Mouse (Mus musculus): Measurements from ENCODE around the gene Snx29.

Snx29 gene

GRCm38 (mm10) chr16:11599523-11599922, 276.8 kb downstream of the Snx29 start:
- DNase-seq (ENCODE audit: low spot score): no peak

GRCm38 (mm10) chr16:11601336-11602082, 278.8 kb downstream of the Snx29 start:
- DNase-seq (ENCODE audit: low spot score): no peak

- peak; percentile 35 for DNase-seq (ENCODE audit: low spot score)
Measured at GRCm38 (mm10) chr16:11603667-11604422, 281.1 kb downstream of the Snx29 start.

GRCm38 (mm10) chr16:11612526-11613126, 289.9 kb downstream of the Snx29 start:
- DNase-seq (ENCODE audit: low spot score): no peak

DNA sequence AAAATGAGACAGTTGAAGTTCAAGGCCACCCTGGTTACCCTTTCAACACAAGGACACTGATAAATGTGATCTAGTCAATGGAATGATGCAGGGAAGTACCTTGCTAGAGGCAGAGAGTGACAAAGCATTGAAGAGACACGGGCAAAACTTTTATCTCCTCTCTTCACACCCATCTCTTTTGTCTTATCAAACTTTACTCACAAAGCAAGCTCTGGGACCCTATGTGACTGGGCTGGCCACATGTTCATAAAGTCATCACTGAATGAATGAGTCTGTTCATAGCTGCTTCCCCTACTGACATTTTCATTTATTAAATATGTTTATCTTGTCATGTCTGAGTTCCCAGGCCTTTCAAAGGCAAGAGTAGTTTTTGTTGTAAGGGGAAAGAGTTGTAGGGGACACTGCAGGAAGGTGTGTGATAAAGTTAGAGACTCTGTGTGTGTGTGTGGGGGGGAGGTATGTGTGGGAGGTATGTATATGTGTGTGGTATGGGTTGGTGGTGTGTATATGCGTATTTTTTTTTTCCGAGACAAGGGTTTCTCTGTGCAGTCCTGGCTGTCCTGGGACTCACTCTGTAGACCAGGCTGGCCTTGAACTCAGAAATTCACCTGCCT, 291.8 kb downstream of the Snx29 start:
- no peak for DNase-seq (ENCODE audit: low spot score)

DNA sequence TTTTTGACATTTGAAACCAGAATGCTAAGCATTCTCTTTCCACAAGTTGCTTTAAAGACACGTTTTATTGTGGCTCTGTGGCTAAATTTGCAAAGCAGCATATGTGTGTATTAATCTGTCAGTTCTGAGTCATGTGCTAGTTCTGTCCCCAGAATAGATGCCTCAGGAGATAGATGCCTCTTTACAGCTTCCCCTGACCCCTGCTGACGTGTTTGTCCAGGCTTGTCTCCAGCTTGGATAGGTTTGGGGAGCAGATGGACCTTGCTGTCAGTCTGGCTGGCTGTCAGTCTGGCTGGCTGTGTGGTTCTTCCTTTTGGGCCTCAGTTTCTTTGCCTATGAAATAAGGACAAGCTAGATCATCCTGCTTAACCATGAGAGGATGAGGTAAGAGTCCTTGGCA, 292.9 kb downstream of the Snx29 start:
- DNase-seq (ENCODE audit: low spot score): no peak

GRCm38 (mm10) chr16:11619951-11620350, 297.2 kb downstream of the Snx29 start:
- no peak for DNase-seq (ENCODE audit: low spot score)

GRCm38 (mm10) chr16:11621042-11621441, 298.3 kb downstream of the Snx29 start:
- no peak for DNase-seq (ENCODE audit: low spot score)

DNA sequence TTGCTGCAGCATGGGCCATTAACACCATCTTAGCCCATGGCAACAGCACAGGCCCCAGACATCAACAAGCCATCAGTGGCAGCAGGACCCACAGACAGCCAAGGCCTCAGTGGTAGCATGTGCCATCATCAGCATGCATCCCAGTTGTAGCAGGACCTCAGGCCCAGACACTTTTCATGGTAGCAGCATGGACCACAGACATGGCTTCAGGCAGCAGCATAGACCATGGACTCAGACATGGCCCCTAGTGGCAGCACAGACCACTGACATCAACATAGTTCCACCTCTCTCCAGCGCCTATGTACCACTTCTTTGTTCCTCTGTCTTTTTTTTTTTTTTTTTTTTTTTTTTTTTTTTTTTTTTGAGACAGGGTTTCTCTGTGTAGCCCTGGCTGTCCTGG, 299.0 kb downstream of the Snx29 start:
- no peak for DNase-seq (ENCODE audit: low spot score)

DNA sequence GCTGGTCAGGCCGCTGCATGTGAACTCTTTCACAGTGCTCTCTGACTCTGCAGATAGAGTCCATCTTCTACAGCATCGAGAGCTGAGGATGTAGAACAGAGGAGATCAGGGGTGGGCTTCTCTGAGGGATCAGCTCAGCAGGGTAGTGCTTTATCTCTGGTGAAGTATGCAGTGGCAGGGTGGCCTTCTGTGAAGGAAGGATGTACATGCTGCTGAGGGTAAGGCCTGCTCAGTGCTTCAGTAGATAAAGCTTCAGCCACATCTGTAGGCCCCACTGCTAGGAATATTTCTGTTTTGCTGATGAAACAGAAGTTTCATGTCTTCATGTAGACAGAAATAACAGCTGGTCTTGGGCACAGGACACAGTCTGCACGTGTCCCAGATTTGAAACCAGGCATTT, 300.3 kb downstream of the Snx29 start:
- DNase-seq (ENCODE audit: low spot score): no peak

DNA sequence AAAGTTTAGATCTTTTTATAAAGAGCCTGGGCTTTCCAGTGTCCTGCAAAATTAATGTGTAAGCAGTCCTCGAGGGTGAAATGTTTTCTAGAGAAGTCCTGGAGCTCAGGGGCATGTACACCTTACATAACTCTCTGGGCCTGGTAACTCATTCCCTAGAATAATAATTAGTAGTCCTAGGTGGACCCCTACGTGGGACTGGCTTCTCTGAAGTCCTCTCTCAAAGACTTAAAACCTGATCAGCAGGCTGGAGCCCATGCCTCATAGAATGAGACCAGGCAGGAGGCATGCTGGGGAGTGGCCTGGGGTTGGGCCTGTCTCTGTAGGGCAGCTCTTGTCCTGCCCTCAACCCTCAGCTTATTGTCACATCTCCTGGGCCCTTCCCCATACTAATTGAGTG, 301.4 kb downstream of the Snx29 start:
- no peak for DNase-seq (ENCODE audit: low spot score)

DNA sequence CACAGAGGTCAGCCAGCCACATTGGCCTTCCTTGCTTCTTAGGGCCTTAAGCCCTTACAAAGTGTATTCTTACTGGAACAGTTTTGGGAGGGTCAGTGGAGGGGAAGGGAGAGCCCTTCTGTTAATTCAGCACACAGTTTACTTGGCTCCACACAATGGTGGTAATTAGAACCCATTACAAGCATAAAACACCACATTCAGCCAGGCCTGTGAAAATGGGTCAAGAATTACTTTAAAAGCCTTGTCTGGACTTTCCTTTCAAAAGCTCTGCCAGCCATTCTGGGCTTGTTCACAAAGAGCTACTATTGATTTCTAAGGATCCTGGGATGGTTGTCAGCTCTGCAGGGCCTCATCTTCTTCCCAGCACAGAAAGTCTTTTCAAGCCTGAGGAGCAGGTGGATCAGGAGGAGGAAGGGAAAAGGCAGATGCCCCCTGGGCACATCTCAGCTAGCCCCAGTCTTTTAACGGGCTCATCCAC, 303.3 kb downstream of the Snx29 start:
- DNase-seq (ENCODE audit: low spot score): no peak

GRCm38 (mm10) chr16:11626616-11627015, 303.9 kb downstream of the Snx29 start:
- DNase-seq (ENCODE audit: low spot score): no peak

DNA sequence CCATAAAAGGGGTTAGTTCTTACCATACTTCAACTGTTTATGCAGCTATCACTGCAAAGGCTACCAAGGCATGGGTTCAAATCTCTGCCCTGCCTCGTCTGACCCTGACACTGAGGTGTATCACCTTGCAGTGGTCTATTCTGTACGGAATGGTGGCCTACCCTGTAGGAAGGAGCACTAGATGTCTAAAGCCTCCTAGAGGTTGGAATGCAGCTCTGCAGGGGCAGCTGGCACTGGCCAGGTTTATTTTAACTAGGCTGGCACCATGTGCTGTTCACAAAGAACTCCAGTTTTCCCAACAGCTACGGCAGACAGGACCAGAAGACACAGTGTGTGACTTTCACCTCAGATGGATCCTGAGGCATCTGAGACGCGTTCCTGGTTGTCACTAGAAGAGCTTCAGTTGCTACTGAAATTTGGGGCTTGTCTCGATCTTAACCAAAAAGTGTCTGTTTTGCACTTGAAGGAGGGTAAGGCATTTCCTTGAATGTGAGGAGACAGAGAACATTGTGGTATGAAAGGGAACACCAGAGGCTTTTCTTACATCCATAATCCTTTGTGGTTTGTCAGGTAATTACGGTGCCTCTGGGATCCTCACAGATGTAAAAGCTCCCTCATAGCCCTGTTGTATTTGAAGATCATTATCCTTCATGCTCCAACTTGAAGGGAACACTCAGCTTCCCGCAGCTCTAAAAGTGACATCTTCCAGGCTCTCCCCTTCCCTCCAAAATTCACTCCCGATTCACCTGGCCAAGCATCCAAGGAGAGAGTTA, 305.3 kb downstream of the Snx29 start:
- no peak for DNase-seq (ENCODE audit: low spot score)

GRCm38 (mm10) chr16:11629704-11630103, 307.0 kb downstream of the Snx29 start:
- no peak for DNase-seq (ENCODE audit: low spot score)

DNA sequence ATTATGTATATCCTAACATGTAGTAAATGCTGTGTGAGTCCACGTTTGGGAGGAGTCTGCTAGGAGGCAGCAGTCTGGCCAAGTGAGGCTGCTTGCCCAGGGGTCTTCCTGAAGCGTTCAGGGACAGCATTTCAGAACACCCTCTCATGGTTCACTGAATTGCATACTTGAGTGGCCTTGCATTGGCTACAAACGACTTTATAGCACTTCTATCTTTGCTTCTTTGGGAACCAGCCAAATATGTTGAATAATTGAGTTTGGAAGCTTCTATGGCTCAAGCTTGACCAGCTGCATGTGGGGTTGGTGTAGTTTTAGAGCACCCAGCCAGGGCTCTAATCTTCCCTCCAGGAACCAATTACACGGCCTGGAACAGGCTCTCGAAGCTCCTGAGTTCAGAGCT, 307.8 kb downstream of the Snx29 start:
- no peak for DNase-seq (ENCODE audit: low spot score)

DNA sequence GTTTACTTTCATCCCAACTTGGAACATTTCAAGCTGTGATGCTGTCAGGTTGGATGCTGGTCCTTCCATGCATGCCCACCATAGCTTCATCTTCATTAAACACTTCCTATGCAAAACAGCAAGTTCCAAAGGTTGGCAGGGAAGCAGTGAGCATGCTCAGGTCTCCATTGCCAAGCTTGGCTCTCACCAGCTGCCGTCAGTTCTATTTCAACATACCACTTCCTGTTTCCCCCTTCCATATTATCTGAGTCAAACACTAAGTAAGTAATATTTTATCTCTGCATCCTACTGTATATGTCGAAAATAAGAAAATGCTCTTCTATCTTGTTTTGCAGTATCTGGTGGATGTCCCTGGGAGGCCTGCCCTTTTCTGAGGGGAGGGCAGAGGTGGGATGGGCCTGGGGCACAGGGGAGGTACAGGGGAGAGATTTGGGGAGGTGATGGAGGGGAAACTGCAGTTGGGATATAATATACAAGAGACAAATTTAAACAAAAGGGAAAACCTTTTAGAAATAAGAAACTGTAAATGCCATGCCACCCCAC, 309.6 kb downstream of the Snx29 start:
- no peak for DNase-seq (ENCODE audit: low spot score)

DNA sequence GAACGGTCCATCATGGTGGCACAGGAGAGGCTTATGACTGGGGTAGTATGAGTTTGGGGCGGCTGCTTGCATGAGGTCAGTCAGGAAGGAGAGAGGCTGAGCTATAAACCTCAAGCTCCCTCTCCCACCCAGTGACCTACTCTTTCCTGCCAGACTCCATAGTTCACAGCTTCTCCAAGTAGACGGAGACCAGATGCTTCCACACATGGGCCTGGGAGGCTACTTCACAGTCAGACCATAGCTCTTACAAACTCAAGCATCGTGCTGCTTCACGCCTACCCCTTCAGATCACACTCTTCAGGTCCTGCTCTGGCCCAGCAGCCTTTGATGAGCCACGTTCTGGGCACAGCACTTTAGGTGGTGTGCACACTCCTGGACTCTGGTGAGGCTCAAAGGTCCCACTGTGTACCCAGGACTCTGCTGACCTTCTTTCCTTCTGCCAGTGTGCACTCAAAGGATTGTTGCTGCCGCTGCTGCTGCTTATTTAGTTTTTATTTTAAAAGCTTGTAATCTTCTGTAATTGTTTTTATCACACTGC, 313.6 kb downstream of the Snx29 start:
- no peak for DNase-seq (ENCODE audit: low spot score)

DNA sequence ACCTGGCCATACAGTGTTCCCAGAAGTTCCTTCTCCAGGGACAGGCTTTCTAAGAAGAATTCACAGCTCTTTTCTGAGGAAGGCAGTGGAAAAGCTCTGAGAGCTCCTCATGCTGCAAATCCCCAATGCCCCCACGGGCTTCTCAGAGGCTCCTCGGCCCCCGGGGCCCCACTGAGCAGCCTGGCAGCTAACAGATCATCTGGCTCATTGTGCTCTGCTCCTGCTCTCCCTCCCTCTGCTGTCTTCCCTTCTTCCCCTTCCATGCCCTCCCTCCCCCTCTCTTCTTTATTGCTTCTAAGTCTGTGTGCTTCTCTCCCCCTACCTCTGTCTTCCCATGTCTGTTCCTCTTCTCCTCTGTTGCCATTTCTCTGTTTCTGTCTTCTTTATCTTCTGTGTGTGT, 314.2 kb downstream of the Snx29 start:
- no peak for DNase-seq (ENCODE audit: low spot score)

GRCm38 (mm10) chr16:11637794-11638193, 315.1 kb downstream of the Snx29 start:
- no peak for DNase-seq (ENCODE audit: low spot score)

DNA sequence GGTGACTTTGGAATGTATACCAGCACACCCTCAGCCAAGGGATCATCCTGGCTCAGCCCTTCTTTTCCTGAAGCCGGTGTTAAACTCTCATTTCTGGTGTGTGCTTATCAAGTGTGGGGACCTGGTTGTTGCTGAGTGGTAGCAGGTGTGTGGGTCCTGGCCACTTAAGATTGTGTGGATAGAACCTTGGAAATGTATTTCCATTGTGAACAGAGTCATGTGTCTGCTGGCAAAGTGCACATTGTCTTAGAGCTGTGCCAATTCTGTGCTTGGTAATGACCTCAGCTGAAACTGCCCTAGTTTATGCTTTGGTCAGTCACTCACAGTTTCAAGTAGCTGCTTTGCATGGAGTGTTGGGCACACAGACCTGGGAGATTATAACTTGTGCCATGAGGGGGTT, 316.0 kb downstream of the Snx29 start:
- DNase-seq (ENCODE audit: low spot score): no peak

All from ovary, postnatal 36 days (tissue).